Mouse (Mus musculus): ENCODE results near the gene Gm10972.
"Not testable (repeated sequence)": the region's sequence is repeated elsewhere in the genome, so short reads cannot be mapped to it uniquely, and the experiment has no call there.

The Gm10972 gene

DNA sequence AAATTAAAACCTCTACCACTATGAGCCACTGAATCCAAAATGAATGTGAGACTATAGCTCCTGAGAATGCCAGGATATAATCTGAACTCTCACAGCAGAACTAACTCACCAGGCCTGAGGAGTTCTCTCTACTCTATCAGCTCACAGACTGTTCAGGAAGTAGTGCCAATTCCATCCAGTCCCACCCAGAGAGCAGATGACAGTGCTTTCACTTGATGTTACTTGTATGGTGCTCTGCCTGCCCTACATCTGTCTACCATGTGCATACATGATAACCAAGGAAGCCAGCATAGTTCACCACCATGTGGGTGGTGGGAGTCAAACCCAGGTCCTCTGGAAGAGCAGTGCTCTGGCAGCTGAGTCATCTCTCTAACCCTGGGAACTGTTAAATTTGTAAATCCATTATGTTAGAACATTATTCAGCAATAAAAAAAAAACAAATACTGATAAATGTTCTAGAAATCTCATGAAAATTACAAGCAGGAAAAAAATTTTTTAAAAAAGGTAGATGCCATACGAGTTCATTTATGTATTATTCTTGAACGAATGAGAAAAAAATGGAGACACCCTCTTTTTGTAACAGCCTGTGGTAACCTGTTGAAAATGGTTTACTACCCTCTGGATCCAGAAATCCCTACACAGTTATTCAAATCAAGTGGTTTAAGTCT, at the start of gene Gm10972:
Gene Gm10972 (plus strand): TSS at position 618 of the 668 bp plus-strand sequence.
- not testable (repeated sequence) for DNase-seq

DNA sequence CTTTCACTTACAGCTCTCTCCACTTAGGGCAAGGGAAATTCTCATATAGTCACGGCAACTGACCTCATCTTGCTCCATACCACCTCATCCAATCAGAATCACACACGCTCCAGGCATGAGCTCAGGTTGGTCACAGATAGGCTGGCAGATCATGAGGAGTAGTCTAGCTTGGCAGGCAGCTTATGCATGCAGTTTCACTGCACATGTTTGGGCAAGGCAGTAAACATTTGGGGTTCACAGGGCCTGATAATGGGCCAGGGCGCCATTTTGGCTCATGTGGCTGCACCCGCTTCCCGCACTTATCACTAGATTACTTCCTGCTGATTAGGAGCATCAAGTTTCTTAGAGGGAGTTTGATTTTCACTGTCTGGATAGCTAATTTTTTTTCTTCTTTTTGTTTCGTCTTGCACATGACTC, 47.0 kb upstream of the Gm10972 start:
- DNase-seq, result no peak

DNA sequence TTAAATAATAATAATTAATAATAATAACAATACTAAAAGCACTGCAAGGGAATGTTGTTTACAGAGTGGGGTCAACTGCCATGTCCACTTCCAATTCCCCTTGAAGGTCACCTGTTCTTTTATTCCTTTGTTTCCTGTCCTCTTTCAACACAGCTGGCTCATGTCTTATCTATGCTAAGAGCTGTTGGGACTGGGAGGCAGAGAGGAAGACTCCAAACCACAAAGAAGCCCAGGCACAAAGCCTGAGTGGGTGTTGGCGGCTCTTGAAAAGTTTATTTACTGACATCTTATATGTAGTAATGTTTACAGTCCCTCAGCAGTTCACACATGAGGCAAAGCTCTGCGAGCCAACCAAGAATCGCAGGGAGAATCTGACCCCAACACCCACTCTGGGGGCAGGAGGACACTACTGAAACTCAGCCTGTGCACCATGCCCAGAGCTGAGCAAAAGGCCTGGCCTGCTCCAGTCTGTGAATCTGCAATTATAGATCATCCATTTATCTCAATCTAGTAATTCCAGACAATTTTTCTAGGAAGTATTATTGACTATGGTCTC, 45.6 kb upstream of the Gm10972 start:
- no peak for DNase-seq

DNA sequence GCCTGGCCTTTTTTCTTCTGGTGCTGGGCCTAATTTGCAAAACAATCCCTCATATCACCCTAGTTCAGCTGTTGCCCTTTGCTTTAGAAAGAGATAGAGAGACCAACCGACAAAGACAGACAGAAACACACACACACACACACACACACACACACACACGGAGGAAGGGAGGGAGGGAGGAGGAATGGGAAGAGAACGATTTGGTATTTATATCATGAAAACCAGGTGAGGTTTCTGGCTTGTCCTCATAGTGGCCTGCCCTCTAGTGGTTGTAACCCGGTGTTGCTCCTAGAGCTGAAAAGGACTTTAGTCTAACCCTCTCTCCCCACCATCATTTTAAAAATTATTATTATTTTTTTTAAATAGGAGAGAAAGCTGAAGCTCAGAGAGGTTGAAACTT, 41.0 kb upstream of the Gm10972 start:
- DNase-seq, result peak; percentile 70 to 72

DNA sequence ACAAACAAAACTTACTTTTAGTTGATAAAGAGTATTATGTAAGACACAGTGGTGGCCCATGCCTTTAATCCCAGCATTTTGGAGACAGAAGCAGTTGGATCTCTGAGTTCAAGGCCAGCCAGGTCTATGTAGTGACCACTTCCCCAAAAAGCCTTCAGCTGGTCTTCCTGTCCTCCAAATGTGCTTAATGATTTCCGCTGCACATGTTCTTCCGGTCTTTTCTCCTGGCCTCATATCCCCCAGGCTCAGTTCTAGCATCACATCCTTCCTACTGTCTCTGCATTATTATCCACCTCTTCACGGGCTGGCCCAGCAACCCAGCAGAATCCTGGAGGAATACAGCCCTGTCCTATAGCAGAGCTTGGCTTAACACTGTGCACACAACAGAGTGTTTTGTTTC, 33.3 kb upstream of the Gm10972 start:
- no peak for DNase-seq

DNA sequence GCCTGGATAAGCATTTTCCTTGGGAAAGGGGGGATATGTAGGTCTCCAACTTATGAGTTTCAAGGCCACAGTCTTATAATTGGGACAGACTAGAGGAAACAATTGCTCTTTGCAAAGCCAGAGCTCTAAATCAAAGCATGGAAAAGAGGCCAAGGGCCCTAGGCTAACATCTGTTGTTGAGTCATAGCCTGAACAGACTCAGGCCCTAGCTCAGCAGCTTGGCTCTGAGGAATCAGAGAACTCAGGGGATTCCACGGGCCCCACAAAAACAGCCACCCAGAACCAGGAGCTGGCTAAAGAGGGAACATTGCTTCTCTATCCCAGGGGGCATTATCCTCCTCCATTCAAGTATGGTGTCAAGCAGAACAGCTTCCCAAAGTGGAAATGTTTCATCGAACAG, 32.3 kb upstream of the Gm10972 start:
- DNase-seq, result no peak

DNA sequence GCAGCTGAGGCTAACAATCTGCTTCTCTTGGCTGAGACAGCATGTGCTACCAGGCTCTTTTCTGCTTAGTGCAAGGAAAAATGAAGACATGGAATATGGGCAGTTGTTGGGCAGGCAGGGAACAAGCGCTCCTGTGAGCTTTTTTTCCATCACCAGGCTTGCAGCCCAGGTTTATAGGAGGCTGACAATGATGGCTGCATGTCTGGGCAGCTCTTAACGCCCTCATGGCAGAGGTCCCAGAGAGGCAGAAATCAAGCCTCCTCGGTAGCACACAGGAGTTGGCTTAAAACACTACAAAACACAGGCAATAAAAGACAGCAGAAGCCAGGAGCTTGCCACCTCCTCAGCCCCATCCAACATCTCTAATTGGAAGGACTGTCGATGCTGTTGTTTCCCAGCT, 31.6 kb upstream of the Gm10972 start:
- DNase-seq, result peak; percentile 9 to 11

DNA sequence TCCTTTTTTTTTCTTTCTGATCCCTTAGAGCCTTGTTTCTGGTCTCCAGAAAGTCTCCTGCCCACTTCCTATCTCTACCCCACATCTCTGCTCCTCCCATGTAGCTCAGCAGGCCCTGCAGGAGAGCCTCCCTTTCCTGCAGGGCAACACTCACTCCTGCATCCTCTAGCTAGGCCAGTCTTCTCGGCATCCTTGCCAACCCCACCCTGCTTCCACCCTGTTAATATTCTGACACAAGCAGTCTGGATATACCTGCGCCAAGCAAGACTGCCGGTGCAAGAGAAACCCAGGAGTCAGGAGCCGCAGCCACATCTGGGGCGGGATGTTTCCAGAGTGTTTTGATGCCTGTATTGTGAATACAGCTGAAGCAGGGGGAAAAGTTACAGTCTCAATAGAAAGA, 31.1 kb upstream of the Gm10972 start:
- no peak for DNase-seq

DNA sequence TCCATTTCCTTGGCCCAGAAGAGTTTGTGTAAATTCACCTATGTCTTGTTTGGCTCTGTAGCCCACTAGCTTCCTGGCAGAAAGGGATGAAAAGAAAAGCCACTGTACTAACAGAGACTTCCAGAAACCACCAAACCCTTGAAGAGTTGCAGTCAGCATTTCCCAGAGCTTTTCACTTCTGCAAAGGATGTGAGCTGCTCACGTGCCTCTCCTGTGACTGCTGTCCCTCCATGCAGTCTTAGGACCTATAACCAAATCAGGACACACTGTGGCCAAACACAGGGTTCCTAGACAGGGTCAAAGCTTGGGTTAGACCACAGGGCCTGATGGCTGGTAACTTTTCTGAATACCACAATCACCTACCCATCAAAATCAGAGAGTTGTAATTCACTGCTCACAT, 30.6 kb upstream of the Gm10972 start:
- no peak for DNase-seq

DNA sequence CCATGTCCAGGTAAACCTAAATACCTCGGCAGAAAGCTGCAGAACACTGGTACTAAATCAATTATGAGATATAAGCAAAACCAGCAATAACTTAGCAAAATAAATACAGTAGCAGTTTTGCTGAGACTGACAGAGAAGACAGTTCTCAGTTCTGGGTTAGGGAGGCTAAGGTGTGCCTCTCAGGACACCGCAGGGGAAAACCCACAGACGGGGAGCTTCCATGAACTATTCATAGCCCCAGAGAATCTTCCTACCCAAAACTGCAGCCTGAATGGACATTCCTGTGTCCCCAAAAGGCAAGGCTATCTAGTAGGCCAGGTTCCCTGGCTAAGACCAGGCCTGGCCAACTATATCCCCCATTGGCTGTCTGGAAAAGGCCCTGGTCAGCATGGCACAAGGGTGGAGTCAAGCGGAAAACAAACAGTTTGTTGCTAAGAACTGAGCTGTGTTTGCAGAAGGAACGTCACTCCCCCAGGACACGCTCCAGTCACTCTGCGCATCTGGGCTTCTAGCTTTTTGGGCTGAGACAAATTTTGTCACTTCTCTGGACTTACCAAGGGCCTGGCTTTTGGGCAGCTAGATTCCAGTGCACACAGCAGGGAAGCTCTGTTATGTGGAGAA, 29.5 kb upstream of the Gm10972 start:
- DNase-seq, result no peak

DNA sequence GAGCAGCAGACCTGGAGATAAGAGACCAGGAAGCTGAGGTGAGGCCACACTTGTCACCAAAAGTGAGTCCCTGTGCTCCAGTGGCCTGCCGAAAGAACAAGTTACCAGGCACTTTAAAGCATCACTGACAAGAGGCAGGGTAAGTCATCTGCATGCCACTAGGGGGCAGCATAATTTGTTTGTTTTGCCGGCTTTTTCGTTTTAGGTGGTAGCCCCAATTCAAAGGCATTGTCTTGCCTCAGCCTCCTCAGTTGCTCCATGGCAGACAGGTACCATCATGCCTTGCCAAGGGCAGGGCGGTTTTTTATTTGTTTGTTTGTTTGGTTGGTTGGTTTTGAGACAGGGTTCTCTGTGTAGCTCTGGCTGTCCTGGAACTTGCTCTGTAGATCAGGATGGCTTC, 26.2 kb upstream of the Gm10972 start:
- DNase-seq, result peak; percentile 38 to 51

DNA sequence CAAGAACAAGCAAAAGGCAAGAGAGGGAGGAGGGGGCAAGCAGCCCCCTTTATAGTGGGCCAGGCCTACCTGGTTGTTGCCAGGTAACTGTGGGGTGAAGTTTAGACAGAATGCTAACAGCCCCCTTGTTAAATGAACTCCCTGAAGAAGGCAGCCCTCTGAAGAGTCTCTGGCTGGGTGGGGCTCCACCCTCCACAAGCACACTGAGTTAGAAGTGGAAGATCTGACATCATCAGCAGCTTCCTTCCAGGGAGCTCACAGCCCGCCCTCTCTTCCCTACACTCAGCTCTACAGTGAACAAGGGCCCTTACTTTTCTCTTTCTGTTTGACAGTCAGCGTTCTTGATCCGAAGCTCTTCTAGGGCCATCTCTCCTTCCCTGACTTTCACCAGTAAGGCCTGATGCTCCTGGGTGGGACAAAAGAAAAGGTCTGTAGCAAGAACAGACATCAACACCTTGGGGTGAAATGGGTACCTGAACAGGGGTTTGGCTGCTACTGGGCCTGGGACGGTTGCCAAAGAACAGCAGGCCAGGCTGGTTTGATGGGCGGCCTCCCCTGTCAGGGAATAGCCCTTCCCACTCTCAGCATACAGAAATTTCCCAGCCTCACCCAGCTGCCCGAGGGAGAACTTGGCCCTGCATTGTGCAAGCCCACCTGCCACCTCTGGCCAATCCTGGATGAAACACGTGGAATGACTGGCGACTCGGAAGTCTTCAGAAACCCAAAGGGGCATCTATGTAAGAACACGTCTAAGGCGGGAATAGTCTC, 21.0 kb upstream of the Gm10972 start:
- no peak for DNase-seq

DNA sequence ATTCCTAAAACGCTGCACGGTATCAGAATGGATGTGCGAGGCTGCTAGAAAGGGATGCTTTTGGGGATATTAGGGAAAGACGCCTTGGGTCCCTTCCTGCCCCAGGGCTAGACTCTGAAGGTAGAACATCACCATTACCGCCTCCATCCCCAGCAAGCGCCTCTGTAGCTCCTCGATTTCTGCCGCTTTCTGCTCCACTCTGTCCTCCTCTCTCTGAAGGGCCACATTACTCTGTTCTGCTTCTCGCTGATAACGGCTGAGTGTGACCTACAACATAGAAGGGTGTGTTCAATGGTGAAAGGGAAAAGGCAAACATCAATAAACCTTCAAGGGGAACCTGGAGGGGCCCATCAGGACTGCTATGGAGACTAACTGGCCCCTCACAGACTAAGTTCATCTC, 20.4 kb upstream of the Gm10972 start:
- no peak for DNase-seq

DNA sequence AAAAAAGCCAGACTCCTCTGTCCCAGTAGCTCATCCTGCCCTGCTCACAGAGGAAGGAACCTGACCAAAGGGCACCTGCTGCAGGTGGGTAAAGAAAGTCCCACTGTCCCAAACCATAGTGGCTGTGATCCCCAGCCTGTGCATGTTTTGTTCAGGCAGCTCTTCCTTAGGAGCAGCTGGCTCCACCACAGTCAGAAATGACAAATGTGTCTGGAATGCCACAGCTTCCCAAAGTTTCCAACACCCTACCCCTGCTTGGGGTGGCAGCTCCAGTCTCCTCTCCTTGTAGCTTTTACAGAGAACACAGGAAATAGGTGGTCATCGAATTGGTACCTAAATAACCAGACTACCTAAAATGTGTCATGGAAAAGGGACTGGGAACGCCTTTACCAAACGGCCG, 18.6 kb upstream of the Gm10972 start:
- DNase-seq, result no peak

DNA sequence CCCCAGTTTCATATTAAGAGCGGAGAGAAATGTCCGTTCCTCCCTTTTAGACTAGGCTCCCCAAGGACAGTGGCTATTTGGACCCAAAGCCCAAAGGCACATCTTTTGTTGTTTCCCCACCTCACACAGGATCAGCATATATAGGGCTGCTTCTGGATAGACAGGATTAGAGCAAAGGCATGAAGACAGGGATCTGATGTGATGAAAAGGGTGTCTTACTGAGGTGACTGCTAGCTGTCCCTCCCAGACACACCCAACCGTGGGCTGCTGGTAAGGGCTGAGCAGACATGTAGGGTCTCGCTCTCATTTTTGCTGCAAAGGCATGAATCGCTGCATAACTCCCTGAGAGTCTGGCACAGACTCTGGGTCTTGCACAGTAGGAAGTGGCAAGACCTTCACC, 14.2 kb upstream of the Gm10972 start:
- no peak for DNase-seq

DNA sequence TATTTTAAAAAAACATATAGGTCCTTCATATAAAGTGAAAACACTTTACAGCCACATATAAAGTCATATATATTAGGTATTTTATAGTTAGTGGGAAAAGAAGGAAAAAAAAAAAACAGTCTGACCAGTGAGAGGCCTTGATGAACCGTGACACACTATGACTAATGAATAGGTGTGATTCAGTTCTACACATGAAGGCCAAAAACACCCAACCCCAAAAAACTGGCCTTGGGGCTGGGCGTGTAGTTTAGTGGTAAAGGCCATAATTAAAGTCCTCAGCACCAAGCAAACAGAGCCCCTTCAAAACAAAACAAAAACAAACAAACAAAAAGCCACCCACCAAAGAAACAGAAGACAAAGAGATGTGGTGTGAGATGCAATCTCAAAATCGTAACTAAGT, 13.0 kb upstream of the Gm10972 start:
- no peak for DNase-seq

DNA sequence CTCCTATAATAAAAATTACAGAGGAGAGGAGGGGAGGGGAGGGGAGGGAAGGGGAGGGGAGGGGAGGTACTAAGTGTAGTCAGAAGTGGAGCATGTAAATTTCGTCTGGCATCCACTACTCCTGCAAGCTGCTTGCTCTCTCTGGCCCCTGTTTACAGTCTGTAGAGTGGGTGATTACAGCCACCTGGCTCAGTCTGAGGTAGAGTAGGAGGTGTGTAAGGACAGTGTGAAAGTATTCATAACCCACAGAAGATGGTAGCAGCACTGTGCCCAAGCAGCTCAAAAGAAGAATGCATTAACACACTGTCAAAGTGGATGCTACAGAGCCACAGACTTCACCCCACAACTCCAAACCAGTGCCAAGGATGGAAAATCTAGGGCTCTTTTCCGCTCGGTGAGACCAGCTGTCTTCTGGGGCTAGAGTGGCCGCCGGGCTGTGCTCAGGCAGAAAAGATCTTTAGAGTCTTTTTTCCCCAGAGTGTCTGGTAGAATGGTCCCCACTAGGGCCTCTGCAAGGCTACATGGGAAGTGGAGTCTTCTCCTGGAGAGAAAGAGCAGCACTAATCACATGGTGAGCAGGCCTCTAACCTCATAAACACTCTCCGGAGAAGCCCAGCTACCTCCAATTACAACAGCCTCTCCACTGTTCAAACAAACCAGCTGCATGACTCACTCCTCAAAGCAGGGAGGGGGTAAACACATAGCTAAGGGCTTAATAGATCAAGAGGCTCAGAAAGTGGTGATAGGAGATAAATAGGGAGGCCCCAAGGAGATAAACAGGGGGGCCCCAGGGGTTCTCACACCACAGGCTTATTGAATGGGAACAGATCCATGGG, 6.1 kb downstream of the Gm10972 start:
- DNase-seq, result no peak

DNA sequence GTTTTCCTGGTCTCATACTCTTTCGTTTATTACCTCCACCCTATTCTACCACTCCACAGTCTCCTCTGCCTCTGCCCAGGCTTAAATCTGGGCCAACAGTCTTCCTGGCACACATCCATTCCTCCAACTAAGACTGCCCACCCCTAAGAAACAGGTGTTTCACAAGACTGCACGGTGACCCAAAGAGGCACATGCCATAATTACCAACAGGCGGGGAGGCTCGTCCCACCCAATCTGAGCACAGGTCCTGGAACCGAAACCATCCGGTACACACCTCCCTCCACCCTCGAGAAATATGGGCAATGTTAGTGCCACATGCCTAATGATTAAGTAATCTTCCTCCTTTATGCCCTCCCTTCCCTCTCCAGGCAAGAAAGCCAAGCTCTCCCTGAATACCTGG, 7.5 kb downstream of the Gm10972 start:
- DNase-seq, result no peak

DNA sequence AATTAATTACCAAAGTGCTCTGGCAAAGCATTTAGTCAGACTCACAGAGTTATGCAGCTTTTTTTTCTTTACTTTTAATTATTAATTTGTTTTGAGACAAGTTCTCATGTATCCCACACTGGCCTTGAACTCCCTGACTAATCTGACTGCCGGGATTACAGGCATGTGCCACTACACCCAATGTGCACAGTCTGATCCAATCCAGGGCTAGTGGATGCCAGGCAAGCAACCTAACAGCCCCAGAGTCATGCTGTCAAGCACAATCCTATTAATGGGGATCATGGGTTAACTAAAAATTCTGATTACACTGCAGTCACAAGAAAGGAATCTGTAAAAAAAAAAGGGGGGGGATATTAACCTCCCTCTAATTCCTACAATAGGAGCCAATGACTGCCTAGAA, 11.1 kb downstream of the Gm10972 start:
- not testable (repeated sequence) for DNase-seq

DNA sequence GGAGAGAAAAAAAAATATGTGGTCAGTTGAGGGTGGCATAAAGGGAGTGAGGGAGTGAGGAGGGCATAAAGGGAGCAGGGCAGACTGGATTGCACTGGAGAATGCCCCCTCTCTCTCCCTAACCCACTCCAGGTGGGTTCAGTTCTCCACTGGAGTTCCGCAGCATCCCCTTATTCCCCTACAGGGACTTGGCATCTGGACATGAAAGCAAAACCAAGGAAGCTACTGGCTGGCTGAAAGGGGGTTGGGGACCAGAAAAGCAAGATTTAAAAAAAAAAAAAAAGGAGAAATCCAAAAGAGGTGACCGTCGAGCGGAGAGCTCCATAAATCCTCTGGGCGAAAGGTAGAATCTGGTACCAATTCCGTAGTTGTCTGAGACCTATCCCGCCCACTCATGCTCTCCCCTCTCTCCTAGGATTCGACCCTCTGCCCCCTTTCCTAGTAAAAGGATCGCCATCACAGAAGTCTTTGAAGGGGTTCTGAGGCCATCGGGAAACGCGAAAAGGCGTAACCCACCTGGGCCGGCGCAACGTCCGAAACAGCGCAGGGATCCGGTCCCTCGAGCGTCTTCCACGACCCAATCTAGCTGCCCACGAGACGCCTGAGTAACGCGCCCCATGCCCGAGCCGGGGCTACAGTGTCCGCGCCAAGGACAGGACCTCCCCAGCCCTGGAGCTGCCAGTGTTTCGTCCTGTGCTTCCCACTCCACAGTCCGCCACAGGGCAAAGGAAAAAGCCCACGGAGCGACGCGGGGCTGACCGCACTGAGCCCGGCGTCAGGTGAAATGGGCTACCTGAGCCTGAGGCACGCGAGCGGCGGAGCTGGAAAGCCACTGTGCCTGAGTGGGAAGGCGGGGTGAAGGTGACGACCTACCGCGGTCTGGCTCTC, 15.2 kb downstream of the Gm10972 start:
- DNase-seq, result not testable (repeated sequence)

DNA sequence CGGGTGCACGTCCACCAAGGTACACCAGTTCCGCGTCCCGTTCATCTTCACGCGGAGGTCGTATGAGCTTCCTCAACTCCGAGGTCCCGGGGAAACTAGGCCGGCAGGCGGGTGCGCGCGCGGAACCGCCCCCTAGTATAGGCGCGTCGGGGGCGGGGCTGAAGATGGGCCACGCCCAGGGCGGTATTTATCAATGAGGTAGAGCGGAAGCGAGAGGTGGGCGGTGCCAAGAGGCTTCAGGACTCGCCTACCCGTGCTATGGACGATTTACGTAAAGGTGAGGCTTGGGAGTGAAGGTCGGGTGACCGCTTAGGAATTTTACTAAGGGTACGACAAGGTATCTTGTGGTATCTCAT, 15.8 kb downstream of the Gm10972 start, which contains the start of gene Tuft1:
Gene Tuft1 (minus strand): TSS at position 133 of the 356 bp plus-strand sequence.
- DNase-seq, result peak; percentile 45 to 59

Measured in cerebellum, postnatal 36 days (tissue).